Mouse (Mus musculus) liver, embryonic 14.5 days (tissue): ENCODE results near the gene Rapgef1.

ENCODE experiments used
- CTCF ChIP-seq: IDR thresholded peaks from 2 replicates; pipeline ENCODE4 v1.5.1; 2016; ENCODE audit warnings: antibody characterized with exemption, low read depth, control low read depth
- EP300 ChIP-seq: IDR thresholded peaks from 2 replicates; pipeline ENCODE4 v1.6.1; 2016; ENCODE audit warnings: antibody characterized with exemption, low read depth

DNA sequence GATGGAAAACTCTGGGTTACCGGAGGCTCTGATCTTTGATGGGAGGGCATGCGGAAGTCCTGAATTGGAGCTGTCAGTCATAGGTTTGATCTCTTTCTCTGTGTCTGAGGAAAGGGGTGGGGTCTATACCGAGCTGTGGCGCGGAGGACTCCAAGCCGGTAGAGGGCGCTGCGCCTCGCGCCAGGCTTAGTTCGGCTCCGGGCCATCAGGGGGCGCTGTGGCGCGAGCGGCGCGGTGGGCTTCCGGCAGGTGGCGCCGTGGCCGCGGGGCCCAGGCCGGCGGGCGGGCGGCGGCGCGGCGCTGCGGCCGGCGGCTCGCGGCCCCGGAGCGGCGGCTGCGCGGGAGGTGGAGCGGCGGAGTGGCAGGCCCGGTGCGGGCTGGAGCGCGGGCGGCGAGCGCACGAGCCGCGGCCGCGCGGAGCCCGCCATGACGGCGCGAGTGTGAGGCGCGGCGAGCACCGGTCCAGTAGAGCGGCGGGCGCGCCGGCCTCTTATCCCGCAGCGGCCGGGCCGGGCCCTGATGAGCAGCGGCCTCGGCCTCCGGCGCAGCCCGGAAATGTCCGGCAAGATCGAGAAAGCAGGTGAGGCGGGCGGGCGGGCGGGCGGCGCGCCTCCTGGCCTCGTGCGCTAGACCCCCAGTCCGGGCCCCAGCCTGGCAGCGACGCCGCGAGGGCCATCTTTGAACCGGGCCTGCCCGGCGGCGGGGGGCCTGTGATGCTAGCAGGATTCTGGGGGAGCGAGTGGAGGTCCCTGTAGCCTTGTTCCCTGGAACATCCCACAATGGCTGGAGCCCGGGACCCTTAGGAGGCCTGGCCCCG lies at the start of gene Rapgef1:
- TF ChIP-seq EP300 (no peak), CTCF (peak; percentile 95)
